Mouse (Mus musculus): ENCODE results near the gene Dbndd2. TPM values are rescaled to one million over a fixed set of nuclear protein-coding genes. Genes with fewer than 3 reads are reported as not detected.

Gene Dbndd2
- polyA plus RNA-seq, 1 experiment from 2014 or later = 1.5 TPM

- WGBS (ENCODE audit: insufficient replicate concordance) = 60% methylated on average over 10 of the region's 10 CpGs
- H3K4me3 ChIP-seq (ENCODE audit: low read depth, low read length) = no peak overlapping the region
Observed at GRCm38 (mm10) chr2:164523301-164523773, 37.4 kb downstream of the Dbndd2 start.

GRCm38 (mm10) chr2:164528557-164528956 is 42.7 kb downstream of the Dbndd2 start:
- Histone ChIP-seq H3K27me3 (ENCODE audit: control insufficient read depth, insufficient read depth, low read depth, low read length) (no peaks in the 10 kb centered on the region), H3K9ac (ENCODE audit: low read depth, low read length) (no peak overlapping the region), H3K27ac (ENCODE audit: low read length) (no peak overlapping the region), H3K4me1 (ENCODE audit: control insufficient read depth, low read depth, low read length) (no peaks in the 10 kb centered on the region), H3K4me2 (ENCODE audit: low read depth, low read length) (no peak overlapping the region), H3K4me3 (ENCODE audit: low read depth, low read length) (no peak overlapping the region), H3K9me3 (replicated peaks; ENCODE audit: control insufficient read depth, low read length) (no peaks in the 10 kb centered on the region), H3K36me3 (ENCODE audit: control insufficient read depth, insufficient read depth) (no peaks in the 10 kb centered on the region)
- no peak for ATAC-seq (ENCODE audit: low read depth)
- WGBS (ENCODE audit: insufficient replicate concordance) = 46% methylated on average over 5 of the region's 5 CpGs

More at GRCm38 (mm10) chr2:164523301-164523773, 37.4 kb downstream of the Dbndd2 start:
- H3K27me3 ChIP-seq (ENCODE audit: control insufficient read depth, insufficient read depth, low read depth, low read length) = no peaks in the 10 kb centered on the region
- H3K9ac ChIP-seq (ENCODE audit: low read depth, low read length) = no peak overlapping the region
- no peaks in the 10 kb centered on the region for H3K36me3 ChIP-seq (ENCODE audit: control insufficient read depth, insufficient read depth)
- H3K9me3 ChIP-seq (replicated peaks; ENCODE audit: control insufficient read depth, low read length) = no peaks in the 10 kb centered on the region
- ATAC-seq (ENCODE audit: low read depth) = no peak
- no peaks in the 10 kb centered on the region for H3K4me1 ChIP-seq (ENCODE audit: control insufficient read depth, low read depth, low read length)
- H3K4me2 ChIP-seq (ENCODE audit: low read depth, low read length) = no peak overlapping the region
- H3K27ac ChIP-seq (ENCODE audit: low read length) = no peak overlapping the region

- no peaks in the 10 kb centered on the region for H3K36me3 ChIP-seq (ENCODE audit: control insufficient read depth, insufficient read depth)
- no peaks in the 10 kb centered on the region for H3K9me3 ChIP-seq (replicated peaks; ENCODE audit: control insufficient read depth, low read length)
- no peak overlapping the region for H3K9ac ChIP-seq (ENCODE audit: low read depth, low read length)
- H3K27me3 ChIP-seq (ENCODE audit: control insufficient read depth, insufficient read depth, low read depth, low read length) = no peaks in the 10 kb centered on the region
- no peaks in the 10 kb centered on the region for H3K4me1 ChIP-seq (ENCODE audit: control insufficient read depth, low read depth, low read length)
- H3K4me2 ChIP-seq (ENCODE audit: low read depth, low read length) = no peak overlapping the region
- no peak overlapping the region for H3K4me3 ChIP-seq (ENCODE audit: low read depth, low read length)
- no peak for ATAC-seq (ENCODE audit: low read depth)
- H3K27ac ChIP-seq (ENCODE audit: low read length) = no peak overlapping the region
- WGBS (ENCODE audit: insufficient replicate concordance) = 8% methylated on average over 3 of the region's 3 CpGs
Observed at GRCm38 (mm10) chr2:164531169-164531568, 45.3 kb downstream of the Dbndd2 start.

DNA sequence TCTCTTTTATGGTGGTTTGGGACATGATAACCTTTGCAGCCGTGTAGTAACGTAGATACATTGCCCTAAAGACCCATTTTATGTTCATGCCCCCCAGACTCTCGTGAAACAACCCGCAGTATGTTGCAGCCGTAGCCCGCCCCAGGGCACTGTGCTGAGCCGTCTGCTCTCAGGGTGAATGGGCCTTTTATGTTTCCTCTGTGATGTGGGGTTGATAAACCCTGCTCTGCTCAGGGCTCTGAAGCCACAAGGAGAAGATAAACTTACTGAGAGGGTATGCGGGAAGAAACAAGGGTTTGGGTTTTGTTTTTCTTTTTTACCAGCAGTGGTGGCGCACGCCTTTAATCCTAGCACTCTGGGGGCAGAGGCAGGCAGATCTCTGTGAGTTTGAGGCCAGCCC is 48.4 kb downstream of the Dbndd2 start:
- Histone ChIP-seq H3K27me3 (ENCODE audit: control insufficient read depth, insufficient read depth, low read depth, low read length) (no peaks in the 10 kb centered on the region), H3K4me3 (ENCODE audit: low read depth, low read length) (no peak overlapping the region), H3K9ac (ENCODE audit: low read depth, low read length) (no peak overlapping the region), H3K9me3 (replicated peaks; ENCODE audit: control insufficient read depth, low read length) (no peaks in the 10 kb centered on the region), H3K4me1 (ENCODE audit: control insufficient read depth, low read depth, low read length) (no peaks in the 10 kb centered on the region), H3K36me3 (ENCODE audit: control insufficient read depth, insufficient read depth) (no peaks in the 10 kb centered on the region), H3K27ac (ENCODE audit: low read length) (no peak overlapping the region), H3K4me2 (ENCODE audit: low read depth, low read length) (no peak overlapping the region)
- WGBS (ENCODE audit: insufficient replicate concordance) = 55% methylated on average over 10 of the region's 10 CpGs
- no peak for ATAC-seq (ENCODE audit: low read depth)

DNA sequence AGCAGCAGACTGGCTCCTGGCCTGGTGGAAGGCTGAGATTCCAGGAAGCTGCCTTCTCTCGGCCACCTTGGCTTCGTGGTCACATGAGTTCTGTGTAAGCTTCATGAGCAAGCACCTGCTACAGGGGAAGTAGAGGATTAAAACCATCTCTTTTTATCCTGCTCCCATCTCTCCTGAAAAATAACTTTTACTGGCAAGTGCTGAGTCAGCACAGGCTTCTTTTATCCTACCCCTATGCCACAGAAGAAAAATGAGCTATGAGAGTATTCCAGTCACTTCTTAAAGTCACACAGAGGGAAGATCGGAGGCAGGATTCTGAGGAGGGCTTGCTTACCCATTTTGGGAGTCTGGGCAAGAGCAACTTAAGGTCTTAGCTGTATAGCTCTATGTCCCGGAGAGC is 51.1 kb downstream of the Dbndd2 start:
- no peaks in the 10 kb centered on the region for H3K9me3 ChIP-seq (replicated peaks; ENCODE audit: control insufficient read depth, low read length)
- H3K9ac ChIP-seq (ENCODE audit: low read depth, low read length) = no peak overlapping the region
- ATAC-seq (ENCODE audit: low read depth) = no peak

GRCm38 (mm10) chr2:164540652-164541427 is 54.9 kb downstream of the Dbndd2 start:
- no peak for ATAC-seq (ENCODE audit: low read depth)
- 15% methylated on average over 8 of the region's 8 CpGs for WGBS (ENCODE audit: insufficient replicate concordance)
- no peaks in the 10 kb centered on the region for H3K36me3 ChIP-seq (ENCODE audit: control insufficient read depth, insufficient read depth)
- no peaks in the 10 kb centered on the region for H3K27me3 ChIP-seq (ENCODE audit: control insufficient read depth, insufficient read depth, low read depth, low read length)
- no peak overlapping the region for H3K9ac ChIP-seq (ENCODE audit: low read depth, low read length)
- H3K4me3 ChIP-seq (ENCODE audit: low read depth, low read length) = no peak overlapping the region
- no peak overlapping the region for H3K27ac ChIP-seq (ENCODE audit: low read length)
- no peak overlapping the region for H3K4me2 ChIP-seq (ENCODE audit: low read depth, low read length)
- H3K4me1 ChIP-seq (ENCODE audit: control insufficient read depth, low read depth, low read length) = no peaks in the 10 kb centered on the region
- no peaks in the 10 kb centered on the region for H3K9me3 ChIP-seq (replicated peaks; ENCODE audit: control insufficient read depth, low read length)

More for the DNA sequence above, 51.1 kb downstream of the Dbndd2 start:
- Histone ChIP-seq H3K27ac (ENCODE audit: low read length) (no peak overlapping the region), H3K36me3 (ENCODE audit: control insufficient read depth, insufficient read depth) (no peaks in the 10 kb centered on the region), H3K4me1 (ENCODE audit: control insufficient read depth, low read depth, low read length) (no peaks in the 10 kb centered on the region), H3K27me3 (ENCODE audit: control insufficient read depth, insufficient read depth, low read depth, low read length) (no peaks in the 10 kb centered on the region), H3K4me3 (ENCODE audit: low read depth, low read length) (no peak overlapping the region), H3K4me2 (ENCODE audit: low read depth, low read length) (no peak overlapping the region)
- WGBS (ENCODE audit: insufficient replicate concordance) = 49% methylated on average over 4 of the region's 4 CpGs

- H3K4me2 ChIP-seq (ENCODE audit: low read depth, low read length) = no peak overlapping the region
- H3K27me3 ChIP-seq (ENCODE audit: control insufficient read depth, insufficient read depth, low read depth, low read length) = no peaks in the 10 kb centered on the region
- H3K36me3 ChIP-seq (ENCODE audit: control insufficient read depth, insufficient read depth) = no peaks in the 10 kb centered on the region
- 51% methylated on average over 5 of the region's 5 CpGs for WGBS (ENCODE audit: insufficient replicate concordance)
- H3K4me3 ChIP-seq (ENCODE audit: low read depth, low read length) = no peak overlapping the region
- no peak overlapping the region for H3K9ac ChIP-seq (ENCODE audit: low read depth, low read length)
- no peaks in the 10 kb centered on the region for H3K9me3 ChIP-seq (replicated peaks; ENCODE audit: control insufficient read depth, low read length)
- H3K4me1 ChIP-seq (ENCODE audit: control insufficient read depth, low read depth, low read length) = no peaks in the 10 kb centered on the region
- H3K27ac ChIP-seq (ENCODE audit: low read length) = no peak overlapping the region
- ATAC-seq (ENCODE audit: low read depth) = no peak
Observed at GRCm38 (mm10) chr2:164542132-164542531, 56.2 kb downstream of the Dbndd2 start.

DNA sequence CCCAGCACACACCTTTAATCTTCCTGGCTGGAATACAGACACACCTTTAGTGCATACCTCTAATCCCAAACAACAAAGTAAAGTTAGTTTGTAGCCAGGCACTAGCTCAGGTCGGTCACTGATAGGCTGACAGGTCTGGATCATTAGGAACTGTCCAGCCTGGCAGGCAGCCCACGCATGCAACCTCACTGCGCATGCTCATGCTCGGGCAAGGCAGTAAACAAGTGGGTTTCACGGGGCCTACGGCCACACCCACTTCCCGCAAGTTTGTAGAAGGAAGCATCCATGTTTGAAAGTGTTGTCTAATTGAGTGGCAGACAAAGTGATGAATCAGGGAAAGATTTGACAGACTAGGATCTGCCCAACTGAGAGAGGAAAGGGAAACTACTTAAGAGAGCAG is 56.7 kb downstream of the Dbndd2 start:
- Histone ChIP-seq H3K4me1 (ENCODE audit: control insufficient read depth, low read depth, low read length) (no peaks in the 10 kb centered on the region), H3K27ac (ENCODE audit: low read length) (no peak overlapping the region), H3K9me3 (replicated peaks; ENCODE audit: control insufficient read depth, low read length) (no peaks in the 10 kb centered on the region), H3K27me3 (ENCODE audit: control insufficient read depth, insufficient read depth, low read depth, low read length) (no peaks in the 10 kb centered on the region), H3K4me3 (ENCODE audit: low read depth, low read length) (no peak overlapping the region), H3K36me3 (ENCODE audit: control insufficient read depth, insufficient read depth) (no peaks in the 10 kb centered on the region), H3K9ac (ENCODE audit: low read depth, low read length) (no peak overlapping the region), H3K4me2 (ENCODE audit: low read depth, low read length) (no peak overlapping the region)
- no peak for ATAC-seq (ENCODE audit: low read depth)
- WGBS (ENCODE audit: insufficient replicate concordance) = 66% methylated on average over 7 of the region's 7 CpGs

Measured in liver, embryonic 16.5 days (tissue).